Mouse (Mus musculus) spleen, postnatal 36 days (tissue): Measurements from ENCODE around the gene Ntmt1.
A peak's percentile ranks its signal among the peaks of the same experiment; 100 is the strongest.

ENCODE experiments used
- DNase-seq, 2 experiments: peaks; one replicate each; pipeline ENCODE4 v3.0.0; 2022; ENCODE audit warnings: low spot score in 2 of 2, mixed read lengths in 1 of 2

Gene Ntmt1

DNA sequence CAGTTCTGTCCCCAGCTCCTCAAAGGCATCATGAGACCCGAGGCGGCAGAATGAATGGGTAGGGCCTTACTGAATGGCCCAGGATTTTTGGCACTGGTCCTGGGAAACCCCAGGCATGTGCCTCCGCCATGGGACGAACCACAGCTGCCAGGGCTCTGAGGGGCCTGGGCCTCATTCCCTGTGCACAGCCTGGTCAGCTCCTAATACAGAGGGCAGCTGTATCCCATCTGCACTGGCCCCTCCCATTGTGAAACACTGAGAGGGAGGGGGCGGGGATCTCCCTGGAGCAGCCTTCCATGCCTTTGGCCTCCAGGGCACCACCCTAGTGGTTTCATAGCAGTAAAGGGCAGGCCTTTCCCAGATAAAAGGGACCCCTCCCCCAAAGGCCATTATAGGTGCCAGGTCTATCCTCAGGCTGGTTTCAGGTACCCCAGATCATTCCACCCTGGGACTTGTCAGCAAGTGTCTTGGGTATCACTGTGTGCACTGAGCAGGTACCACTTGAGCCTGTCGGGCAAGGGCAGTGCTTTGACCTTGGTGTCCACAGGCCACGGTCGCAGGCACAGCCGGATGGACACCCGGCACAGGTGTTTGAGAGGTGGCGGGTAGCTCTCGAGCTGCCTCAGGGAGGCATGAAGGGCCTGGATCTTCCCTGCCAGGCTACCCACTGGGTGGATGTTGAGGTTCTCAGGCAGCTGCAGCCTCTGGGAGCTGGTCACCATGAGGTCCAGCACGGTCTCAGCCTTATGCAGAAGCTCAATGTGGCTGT is 15.9 kb downstream of the Ntmt1 start:
- peak in 1 of 2 experiments; percentile 22 for DNase-seq

DNA sequence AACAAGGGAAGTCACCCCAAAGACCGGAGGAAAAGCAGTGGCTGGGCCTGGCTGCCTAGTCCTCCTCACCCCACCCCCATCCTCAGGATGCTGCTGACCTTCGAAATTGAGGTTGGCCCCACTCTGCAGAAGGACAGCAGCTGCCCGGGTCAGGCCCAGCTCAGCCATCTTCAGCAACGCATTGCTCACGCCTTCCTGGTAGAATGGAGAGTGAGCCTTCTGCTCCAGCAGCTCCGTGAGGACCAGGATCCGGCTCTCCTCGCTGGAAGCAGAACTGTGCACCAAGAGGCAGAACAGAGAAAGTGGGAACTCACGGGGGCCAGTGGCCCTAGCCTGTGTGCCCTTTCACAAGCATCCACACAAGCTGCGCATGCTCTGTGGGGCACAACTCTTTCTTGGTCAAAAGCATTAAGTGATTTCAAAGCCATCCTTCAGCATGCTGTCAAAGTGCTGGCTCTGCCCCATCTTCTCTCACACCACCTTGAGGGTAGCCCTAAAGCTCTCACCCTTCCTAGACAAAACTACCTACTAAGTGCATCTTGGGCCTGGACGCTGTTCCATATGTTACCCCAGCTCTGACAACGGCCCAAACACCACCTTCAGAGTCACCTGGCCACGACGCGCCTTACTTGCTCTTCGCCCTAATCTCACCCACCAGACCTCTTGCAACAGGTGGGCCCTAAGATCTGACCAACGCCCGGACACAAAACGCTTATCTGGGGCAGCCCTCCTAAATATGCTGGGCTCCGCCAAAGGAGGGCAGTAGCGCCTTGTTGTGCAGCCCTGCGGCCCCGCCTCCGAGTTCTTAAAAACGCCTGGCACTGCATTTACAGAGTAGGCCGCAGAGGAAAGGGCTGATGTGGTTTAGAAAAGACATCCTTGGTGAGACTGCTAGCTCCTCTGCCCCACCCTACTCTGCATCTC is 19.5 kb downstream of the Ntmt1 start:
- peak; percentile 70 to 81 for DNase-seq

DNA sequence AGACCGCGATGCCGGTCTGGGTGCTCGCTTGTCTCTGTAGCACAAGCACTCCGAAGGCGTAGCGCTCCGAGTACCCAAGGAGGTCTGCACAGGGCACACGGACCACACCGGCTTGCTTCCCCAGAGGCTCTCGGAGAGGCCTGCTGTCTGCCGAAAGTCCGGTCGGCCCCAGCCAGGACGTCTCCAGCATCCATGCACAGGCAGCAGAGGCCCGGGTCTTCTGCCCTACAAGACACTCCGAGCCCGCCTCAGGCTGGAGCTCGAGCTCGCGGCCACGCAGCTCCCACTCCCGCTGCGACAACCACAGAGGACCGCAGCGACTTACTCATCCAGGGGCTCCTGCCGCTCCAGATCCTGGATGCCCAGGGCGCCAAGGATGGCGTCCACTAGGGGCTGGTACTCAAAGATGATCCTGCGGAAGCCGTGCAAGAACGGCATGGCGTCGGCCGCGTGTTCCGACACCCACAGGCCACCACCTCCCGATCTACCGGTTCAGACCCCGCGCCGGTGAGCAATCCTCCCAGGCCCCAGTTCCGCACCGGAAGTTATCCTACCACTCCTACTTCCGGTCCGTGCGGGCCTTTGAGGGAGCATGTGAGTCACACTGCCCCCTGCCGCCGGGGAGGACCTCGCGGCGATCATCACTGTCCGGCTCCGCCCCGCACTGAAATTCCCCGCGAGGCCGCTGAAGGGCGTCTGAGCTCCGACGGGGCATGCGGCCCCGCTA is 20.3 kb downstream of the Ntmt1 start:
- DNase-seq = peak; percentile 89 to 92

DNA sequence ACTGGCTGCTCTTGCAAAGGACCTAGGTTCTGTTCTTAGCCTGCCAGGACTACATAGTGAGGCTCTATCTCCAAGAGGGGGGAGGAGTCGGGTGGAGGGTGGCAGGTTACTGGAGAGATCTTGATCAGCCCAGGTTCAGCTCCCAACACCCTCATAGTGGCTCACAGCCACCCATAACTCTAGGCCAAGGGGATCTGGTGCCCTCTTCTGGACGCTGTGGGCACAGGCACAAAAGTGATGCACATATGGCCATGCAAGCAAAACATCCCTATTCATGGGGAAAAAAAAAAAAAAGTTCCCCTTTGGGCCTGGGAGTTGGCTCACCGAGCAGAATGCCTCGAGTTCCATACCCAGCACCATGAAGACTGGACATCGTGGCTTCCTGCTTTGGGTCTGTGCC is 21.7 kb downstream of the Ntmt1 start:
- peak; percentile 32 to 39 for DNase-seq

DNA sequence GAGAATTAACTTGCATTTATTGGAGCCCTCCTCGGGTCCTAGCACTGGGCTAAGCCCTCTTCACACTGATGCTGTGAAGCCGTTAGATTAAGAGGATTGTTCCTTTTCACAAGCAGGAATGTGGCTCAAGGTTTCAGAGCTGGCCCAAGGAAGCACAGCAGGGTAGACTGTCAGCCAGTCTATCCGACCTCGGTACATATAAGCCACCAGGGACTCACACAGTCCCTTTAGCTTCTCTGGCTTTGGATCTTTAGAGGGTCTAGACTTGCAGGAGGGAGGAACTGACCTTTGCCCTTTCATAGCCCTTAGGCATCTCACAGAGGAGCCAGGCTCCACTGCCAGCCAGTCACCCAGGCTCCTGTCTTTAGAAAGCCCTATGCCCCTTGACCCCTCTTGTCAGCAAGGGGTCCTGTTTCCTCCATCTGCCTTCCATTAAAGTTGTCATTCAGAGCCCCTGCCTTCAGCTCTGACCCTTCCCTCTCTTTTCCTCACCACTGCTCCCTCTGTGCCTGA is 22.7 kb downstream of the Ntmt1 start, which contains the start of gene Asb6:
Gene Asb6, minus strand, starts transcription at position 51 of the 513 bp plus-strand sequence.
- no peak for DNase-seq

DNA sequence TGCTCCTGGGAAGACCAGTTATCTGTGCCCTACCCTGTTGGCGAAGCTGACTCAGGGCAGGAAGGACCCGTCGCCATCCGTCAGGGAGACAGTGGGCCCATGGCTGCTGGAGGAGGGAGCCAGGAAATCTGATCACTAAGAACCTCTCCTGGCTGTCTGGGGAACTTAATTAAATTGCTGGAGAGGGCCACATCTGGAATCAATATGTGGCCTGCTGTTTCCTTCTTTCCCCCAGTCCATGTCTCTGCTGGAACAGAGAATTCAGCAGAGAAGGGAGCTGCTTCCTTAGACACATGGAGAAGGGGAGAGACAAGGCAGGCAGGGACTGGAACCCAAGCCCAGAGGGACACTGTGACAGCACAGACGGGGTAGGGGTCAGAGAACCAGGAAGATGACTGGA is 26.0 kb downstream of the Ntmt1 start:
- no peak for DNase-seq

DNA sequence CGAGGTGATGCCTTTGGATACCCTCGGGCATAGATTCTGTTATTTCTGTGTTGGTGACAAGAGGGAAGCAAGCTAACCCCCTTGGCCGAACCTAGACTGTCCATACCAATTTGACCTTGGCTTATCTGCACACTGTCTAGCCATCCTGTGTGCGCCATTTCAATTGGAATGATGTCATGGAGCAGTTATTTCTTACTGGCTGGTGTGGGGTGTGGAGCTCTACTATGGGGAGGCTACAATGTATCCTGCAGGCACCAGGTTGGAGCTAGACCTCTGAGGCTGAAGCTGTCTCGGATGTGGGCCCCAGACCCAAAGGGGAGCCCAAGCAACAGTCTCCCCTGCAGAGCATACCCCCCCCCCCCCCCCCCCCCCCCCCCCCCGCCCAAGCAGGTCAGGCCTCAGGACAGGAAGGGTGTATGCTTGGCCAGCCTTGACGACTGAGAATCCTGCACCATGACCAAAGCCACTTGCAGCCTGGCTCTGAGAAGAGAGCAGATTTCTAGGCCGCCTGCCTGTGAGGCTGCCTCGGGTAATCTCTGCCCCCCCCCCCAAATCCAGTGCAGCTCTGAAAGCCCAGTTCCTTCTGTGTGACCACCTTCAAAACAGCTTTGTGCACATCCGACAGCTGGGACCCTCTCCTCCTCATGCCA is 26.9 kb downstream of the Ntmt1 start, which contains the start of gene Prrx2:
Gene Prrx2, plus strand, starts transcription at position 600 of the 650 bp plus-strand sequence.
- no peak for DNase-seq

DNA sequence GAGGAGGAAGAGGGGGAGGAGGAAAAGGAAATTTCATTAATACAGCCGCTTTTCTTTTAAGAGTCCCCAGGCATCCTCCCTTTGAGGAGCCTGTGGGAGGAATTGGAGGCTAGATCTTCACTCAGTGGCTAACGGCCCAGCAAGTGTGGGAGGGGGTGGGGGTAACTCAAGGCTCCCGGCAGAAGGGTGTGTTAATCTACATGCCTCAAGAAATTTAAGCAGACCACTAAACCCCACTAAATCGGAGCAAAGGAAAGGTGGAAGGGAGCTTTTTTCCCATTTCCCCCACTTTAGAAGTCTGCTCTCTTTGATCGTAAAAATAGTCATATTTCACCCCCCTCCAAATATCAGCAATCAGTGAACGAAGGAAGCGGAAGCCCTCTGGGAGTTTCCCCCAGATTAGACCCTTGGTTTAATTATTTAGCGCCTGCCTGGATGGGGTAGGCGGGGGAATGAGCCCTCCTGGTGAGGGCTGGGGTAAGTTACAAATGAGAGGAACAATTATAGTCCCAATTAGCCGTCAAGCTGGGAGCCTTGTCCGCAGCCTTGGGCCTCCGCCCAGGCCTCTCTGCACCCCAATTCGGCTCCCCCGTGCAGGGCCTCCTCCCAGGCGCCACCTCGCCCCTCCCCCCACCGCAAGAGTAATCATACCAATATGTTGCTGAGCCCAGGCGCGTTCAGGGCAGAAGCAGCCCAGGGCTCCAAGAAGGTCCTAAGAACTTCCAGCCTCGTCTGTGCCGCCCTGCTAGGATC is 28.8 kb downstream of the Ntmt1 start:
- DNase-seq = no peak

DNA sequence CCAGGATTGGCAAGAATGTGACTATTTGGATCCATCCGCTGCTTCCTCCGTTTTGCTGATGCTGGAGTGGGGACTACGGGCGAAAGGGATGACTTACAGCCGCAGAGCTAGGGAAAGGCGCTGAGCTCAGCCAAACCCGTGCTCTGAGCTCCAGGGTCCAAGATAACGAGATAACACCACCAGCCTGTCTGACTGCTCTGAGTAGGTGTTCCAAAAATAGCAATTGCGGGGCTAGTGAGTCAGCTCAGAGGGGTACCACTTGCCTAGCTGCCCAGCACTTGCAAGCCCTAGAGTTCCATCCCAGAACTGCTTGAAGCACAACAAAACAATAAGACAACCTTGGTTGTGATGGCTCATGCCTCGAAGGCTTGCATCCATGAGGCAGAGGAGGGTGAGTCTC is 35.0 kb downstream of the Ntmt1 start:
- no peak for DNase-seq

DNA sequence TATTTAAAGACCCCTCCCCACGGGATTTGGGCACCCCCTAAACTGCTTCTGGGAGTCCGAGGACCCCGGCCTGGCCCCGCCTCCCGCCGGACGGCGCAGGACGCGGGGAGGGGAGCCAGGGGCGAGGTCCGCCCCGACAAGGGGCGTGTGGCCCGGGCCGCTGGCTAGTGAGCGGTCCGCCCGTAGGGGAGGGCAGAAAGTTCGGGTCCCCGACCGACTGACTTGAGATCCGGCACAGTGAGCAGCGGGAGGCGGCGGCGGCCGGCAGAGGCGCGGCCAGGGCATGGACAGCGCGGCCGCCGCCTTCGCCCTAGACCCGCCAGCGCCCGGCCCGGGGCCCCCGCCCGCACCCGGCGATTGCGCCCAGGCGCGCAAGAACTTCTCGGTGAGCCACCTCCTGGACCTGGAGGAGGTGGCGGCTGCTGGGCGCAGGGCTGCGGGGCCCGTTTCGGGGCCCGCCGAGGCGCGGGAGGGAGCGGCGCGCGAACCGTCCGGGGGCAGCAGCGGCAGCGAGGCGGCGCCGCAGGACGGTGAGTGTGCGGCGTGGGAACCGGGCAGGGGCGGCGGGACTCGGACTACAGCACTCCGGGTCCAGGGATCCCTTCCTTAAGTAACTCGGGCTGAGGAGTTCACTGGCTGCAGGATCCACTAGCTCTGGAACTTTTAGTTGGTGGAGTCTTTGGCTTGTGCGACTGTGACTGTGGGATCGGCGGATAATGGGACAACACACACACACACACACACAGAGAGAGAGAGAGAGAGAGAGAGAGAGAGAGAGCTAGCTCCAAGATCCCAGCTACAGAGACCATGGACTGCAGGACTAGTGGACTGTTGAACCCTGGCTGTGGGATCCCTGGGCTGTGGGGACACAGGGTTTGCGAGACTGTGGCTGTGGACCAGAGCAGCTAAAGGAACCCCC is 37.8 kb downstream of the Ntmt1 start:
- DNase-seq = no peak

DNA sequence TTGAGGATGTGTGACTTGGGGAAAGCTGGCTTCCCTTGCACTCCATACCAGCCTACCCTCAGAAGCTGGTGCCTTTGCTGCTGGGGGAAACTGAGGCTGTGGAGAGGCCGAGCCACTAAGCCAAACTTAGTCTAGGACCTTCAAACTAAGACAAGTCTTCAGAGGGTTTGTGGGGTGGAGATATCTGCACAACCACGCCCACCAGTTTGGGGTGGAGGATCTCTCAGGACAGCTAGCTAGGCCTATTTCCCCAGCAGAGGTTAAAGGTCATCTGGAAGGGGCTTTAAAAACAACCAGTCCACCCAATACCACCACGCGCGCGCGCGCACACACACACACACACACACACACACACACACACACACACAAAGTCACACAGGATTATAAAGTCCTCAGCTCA is 38.6 kb downstream of the Ntmt1 start:
- no peak for DNase-seq

DNA sequence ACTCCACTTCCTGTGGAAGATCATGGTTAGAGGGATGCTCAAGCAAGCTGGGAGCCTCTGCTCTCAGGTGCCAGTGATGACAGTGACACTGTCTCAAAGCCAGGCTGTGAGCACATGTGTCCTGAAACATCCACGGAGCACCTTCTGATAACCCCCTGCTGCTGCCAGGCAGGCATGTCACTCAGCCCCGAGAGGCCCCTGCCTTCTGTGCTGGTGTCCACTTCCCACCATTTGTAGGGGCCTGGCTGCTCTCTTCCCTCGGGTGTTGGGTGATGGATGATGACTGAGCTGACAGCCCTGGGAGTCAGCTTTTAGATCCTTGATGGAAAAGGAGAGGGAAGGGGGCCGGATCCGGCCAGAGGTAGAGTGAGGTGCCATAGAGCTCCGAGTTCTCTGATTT is 39.1 kb downstream of the Ntmt1 start:
- DNase-seq = no peak

DNA sequence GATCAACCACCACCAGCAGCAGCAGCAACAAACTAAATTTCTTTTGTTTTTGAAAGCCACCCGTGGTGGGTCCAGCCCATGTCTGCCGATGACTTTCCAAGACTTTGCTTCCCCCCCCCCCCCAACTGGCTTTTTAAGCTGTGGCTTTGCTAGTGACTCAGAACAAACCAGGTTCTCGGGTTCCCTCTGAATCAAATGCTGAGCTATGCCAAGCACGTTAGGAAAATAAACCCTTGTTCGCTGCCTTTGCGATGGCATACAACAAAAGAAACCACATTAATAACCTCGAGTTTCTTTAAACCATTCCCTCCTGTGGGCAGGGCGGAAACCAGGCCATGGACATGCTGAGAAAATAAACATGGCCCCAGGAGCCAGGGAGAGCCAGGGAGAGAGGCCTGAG is 40.6 kb downstream of the Ntmt1 start:
- DNase-seq = no peak

DNA sequence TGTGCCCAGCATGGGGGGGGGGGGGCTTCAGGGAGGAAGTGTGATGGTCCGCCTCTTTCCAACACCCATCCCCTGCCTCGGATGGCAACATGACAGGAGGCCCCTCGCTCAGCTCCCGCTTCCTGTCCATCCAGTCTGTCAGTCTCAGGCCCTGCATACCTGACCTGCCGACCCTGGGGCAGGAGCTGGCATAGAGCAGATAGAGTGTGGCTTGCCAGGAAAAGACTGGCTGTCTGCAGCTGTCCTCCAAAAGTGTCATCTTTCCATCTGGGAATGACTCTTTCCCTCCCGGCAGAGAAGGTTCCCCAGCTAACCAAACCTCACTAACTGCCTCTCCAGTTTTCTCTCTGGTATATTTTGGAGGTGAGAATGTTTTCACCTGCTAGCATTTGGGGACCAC is 43.0 kb downstream of the Ntmt1 start:
- no peak for DNase-seq

DNA sequence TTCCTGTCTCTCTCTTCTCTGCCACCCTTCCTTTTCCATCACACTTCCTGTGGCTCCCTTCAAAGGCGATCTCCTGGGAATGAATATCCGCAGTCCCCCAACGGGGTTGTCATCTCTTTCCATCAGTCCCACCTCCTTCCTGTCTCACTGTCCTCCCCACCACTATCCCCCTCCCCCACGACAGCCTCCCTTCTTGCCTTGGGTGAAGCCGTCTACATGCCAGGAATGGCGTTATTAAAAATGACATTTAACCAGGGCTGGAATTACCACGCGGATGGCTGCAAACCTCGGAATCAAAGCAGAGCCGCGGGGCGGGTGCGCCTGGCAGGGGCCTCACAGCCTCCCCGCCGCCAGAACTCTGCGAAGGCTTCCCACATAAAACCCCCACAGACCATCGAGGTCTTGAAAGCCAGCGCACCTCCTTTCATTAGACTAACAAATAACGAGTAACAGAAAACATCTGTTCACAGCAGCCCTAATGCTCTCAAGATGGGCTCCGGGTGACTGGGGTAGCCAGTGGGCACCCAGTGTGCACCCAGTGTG is 45.2 kb downstream of the Ntmt1 start:
- DNase-seq = no peak

DNA sequence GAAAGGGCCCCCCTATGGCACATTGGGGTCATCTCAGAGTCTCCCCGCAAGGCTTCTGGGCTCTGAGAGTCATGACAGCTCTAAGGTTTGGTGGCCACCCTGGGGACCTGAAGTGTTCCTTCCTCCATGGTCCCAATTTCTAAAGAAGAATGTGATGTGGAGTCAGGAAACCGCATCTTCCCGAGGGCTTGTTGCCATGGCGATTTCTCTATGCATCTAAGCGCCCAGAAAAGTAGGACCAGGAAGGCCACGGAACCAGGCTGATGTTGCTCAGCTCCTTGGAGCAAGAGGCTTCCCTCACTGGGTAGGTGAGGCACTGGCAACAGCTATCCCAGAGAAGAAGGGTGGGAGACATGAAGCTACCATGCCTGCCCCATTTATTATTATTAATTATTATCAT is 49.5 kb downstream of the Ntmt1 start:
- no peak for DNase-seq

DNA sequence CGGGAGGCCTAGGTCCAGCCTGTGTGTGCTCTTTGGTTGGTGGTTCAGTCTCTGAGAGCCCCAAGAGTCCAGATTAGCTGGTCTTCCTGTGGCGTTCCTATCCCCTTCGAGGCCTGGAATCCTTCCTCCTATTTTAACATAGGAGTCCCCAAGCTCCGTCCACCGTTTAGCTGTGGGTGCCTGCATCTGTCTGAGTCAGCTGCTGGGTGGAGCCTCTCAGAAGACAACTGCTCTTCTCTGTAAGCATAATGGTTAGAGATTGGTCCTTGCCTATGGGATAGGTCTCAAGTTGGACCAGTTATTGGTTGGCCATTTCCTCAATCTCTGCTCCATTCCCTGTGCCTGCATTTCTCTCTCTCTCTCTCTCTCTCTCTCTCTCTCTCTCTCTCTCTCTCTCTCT is 52.2 kb downstream of the Ntmt1 start:
- no peak for DNase-seq

DNA sequence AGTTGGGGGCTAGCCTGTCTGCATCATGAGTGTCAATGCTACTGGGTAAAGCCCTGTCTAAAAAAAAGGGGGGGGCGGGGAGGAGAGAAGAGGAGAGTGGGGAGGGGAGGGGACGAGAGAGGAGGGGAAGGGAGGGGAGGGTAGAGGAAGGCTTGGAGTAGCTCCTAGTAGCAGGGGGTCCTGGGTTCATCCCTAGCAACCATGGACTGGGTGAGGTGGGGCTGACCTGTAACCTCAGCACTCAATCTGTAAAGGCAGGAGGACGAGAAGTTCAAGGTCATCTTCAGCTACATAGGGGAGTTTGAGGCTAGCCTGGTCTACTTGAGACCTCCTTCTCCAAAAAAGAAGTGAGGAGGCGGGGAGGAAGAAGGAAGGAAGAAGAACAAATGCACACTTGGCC is 54.5 kb downstream of the Ntmt1 start:
- no peak for DNase-seq

DNA sequence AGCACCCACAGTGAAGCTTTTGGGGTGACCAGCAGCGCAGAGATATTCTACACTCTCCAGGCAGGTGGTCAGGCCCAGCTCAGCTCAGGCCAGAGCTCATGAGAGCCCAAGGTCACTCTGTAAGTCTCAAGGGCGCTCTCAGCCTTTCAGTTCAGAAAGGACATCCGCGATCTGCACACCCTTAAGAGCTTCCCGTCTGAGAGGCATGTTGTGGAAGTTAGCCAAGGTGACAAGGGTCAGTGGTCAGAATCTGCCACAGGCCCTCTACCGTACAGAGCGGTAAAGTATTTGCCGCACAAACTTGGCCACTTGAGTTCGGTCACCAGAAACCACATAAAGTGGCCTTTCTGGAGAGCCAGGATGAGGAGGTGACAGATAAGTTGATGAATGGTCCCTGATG is 55.9 kb downstream of the Ntmt1 start:
- no peak for DNase-seq
